Mouse (Mus musculus): ENCODE measurements around the gene Ppp2r3a. TPM values are rescaled to one million over a fixed set of nuclear protein-coding genes. Genes with fewer than 3 reads are reported as not detected.

Gene Ppp2r3a
- polyA plus RNA-seq, 1 experiment from 2014 or later = 33.9 TPM

DNA sequence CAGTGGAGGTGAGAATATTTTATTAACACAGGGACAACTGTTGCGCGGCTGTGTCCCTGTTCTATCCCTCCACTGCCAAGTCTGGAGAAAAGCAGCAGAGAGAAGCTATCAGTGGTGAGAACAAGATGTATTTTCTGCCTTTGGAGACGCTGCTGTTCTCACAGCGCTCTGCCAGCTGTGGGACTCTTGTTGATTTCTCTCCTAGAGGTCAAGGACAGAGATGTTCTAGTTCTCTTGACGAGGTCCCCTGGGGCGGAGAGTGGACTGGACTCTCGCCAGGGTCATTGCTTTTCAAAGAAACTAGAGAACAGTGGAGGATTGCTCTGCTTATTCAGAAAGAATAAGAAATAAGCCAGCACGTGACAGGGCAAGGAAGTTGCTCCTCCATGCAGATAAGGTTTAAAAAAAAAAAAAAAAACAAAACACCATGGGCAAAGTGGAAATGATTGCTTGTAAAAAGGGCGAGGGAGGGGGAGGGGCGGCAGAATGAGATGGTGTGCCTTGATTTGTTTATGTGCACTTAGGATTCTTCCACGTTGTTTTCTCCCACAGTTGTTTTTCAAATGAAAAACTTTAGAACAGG is 10.5 kb upstream of the Ppp2r3a start:
- Histone ChIP-seq H3K9ac (no peak overlapping the region), H3K36me3 (replicated peaks; ENCODE audit: control insufficient read depth, insufficient read depth) (no peaks in the 10 kb centered on the region), H3K9me3 (ENCODE audit: control insufficient read depth, low read length) (no peaks in the 10 kb centered on the region), H3K4me1 (replicated peaks; ENCODE audit: control insufficient read depth, insufficient read depth, low read length) (no peaks in the 10 kb centered on the region; the same call in 1 of the 2 replicates), H3K27me3 (ENCODE audit: control insufficient read depth, insufficient read depth, low read length) (no peaks in the 10 kb centered on the region), H3K4me3 (replicated peaks; ENCODE audit: low read length) (no peak overlapping the region), H3K27ac (no peak overlapping the region), H3K4me2 (replicated peaks) (no peak overlapping the region)
- 49% methylated on average over 11 of the region's 11 CpGs for WGBS
- DNase-seq (ENCODE audit: low spot score) (no peak), ATAC-seq (ENCODE audit: low FRiP score) (no peak)

DNA sequence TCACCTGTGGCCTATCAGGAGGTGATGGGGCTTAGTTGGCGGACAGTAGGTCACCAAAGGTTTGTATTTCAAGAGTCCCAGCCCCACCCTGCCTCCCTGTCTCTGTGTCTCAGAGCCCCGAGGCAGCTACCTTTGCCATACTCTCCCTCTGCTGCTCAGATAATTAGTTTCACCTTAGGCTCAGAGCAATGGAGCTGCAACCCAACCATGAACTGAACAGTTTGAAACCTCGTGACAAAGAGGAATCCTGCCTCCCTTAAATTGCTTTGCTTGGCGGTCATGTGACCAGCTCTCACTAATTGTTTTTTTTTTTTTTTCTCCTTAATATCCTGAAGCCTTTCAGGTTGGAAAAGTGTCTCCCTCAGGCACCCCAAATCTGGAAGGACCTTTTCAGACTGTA is 9.8 kb upstream of the Ppp2r3a start:
- no peaks in the 10 kb centered on the region for H3K36me3 ChIP-seq (replicated peaks; ENCODE audit: control insufficient read depth, insufficient read depth)
- H3K4me2 ChIP-seq (replicated peaks) = no peak overlapping the region
- H3K27me3 ChIP-seq (ENCODE audit: control insufficient read depth, insufficient read depth, low read length) = no peaks in the 10 kb centered on the region
- H3K9me3 ChIP-seq (ENCODE audit: control insufficient read depth, low read length) = no peaks in the 10 kb centered on the region
- ATAC-seq (ENCODE audit: low FRiP score) = no peak
- H3K4me1 ChIP-seq (replicated peaks; ENCODE audit: control insufficient read depth, insufficient read depth, low read length) = no peaks in the 10 kb centered on the region; the same call in 1 of the 2 replicates
- H3K27ac ChIP-seq = no peak overlapping the region
- no peak overlapping the region for H3K4me3 ChIP-seq (replicated peaks; ENCODE audit: low read length)
- WGBS = 66% methylated on average over 4 of the region's 4 CpGs
- H3K9ac ChIP-seq = no peak overlapping the region
- no peak for DNase-seq (ENCODE audit: low spot score)

DNA sequence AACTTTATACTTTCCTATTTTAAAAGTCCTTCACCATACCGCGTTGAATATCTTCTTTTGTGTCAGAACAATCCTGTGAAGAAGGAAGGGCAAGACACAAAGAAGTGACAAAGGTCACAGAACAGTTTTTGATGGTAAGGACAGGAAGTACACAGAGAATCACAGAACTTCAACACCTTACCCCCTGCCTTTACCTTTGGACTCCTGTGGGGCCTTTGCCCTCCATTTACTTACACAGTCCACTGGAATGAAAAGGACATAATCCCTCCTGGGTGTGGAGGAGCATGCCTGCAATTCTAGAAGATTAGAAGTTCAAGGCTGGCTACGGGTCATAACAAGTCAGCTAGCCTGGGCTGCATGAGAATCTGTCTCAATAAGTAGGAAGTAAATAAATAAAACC is 1.5 kb upstream of the Ppp2r3a start:
- 66% methylated on average over 3 of the region's 3 CpGs for WGBS
- H3K4me3 ChIP-seq (replicated peaks; ENCODE audit: low read length) = no peak overlapping the region
- no peak for ATAC-seq (ENCODE audit: low FRiP score)

DNA sequence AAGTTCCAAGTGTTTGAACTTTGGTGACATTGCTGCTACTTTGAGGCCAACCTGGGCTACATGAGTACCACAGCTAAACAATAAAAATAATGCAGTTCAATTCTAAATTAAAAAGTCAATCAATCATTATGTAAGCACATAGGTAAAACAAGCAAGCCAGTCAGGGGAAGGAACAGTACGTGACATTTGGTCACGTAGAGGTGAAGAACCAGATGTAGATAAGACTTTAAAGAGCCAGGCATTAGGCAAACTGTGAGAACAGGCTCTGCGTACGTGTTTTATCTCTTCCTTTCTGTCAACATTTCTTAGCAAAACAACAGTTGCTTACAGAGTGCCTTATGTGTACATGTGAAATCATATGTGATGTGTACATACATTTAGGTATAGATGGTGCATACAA is 946 bp upstream of the Ppp2r3a start:
- 84% methylated on average over 4 of the region's 4 CpGs for WGBS
- H3K4me1 ChIP-seq (replicated peaks; ENCODE audit: control insufficient read depth, insufficient read depth, low read length) = peaks cover 22% of the 10 kb centered on the region
- H3K27me3 ChIP-seq (ENCODE audit: control insufficient read depth, insufficient read depth, low read length) = no peaks in the 10 kb centered on the region
- no peak overlapping the region for H3K4me2 ChIP-seq (replicated peaks)
- ATAC-seq (ENCODE audit: low FRiP score) (no peak), DNase-seq (ENCODE audit: low spot score) (no peak)
- H3K9me3 ChIP-seq (ENCODE audit: control insufficient read depth, low read length) = no peaks in the 10 kb centered on the region
- no peak overlapping the region for H3K4me3 ChIP-seq (replicated peaks; ENCODE audit: low read length)
- no peak overlapping the region for H3K9ac ChIP-seq
- no peak overlapping the region for H3K27ac ChIP-seq
- no peaks in the 10 kb centered on the region for H3K36me3 ChIP-seq (replicated peaks; ENCODE audit: control insufficient read depth, insufficient read depth)

More for the DNA sequence above, 1.5 kb upstream of the Ppp2r3a start:
- H3K4me2 ChIP-seq (replicated peaks) = no peak overlapping the region
- no peaks in the 10 kb centered on the region for H3K36me3 ChIP-seq (replicated peaks; ENCODE audit: control insufficient read depth, insufficient read depth)
- H3K9ac ChIP-seq = no peak overlapping the region
- H3K4me1 ChIP-seq (replicated peaks; ENCODE audit: control insufficient read depth, insufficient read depth, low read length) = peaks cover 16% of the 10 kb centered on the region
- H3K27ac ChIP-seq = no peak overlapping the region
- no peaks in the 10 kb centered on the region for H3K27me3 ChIP-seq (ENCODE audit: control insufficient read depth, insufficient read depth, low read length)
- no peaks in the 10 kb centered on the region for H3K9me3 ChIP-seq (ENCODE audit: control insufficient read depth, low read length)
- no peak for DNase-seq (ENCODE audit: low spot score)

DNA sequence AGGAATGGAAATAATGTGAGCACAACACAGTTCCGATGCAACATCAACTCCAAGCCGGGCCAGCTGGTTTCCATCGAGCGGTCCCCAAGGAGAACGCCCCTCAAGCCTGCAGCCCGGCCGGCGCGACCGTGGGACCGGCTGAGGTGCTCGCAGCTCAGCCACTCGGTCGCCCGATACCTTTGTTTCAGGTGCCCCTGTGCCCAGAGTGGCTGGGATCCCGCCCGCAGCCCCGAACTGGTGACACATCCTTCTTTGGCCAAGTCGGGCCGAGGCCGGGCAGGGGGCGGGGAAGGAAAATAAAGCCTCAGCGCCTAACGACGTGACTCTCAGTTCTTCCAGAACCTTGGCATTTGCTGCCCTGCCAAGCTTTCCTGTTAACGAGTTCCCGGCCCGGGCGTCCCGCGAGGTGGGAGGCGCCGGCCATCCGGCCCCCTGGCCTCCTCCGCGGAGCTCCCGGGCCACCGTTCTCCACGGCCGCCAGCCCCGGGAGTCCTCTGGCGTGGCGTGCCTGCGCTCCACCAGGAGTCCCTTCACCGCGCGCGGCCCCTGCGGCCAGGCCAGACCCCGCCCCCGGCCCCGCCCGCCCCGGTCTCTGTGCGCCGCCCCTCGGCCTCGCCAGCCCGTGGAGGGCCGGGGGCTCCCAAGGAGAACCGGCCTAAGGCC is 483 bp downstream of the Ppp2r3a start:
- ATAC-seq (ENCODE audit: low FRiP score) = peak; percentile 93
- Histone ChIP-seq H3K27me3 (ENCODE audit: control insufficient read depth, insufficient read depth, low read length) (no peaks in the 10 kb centered on the region), H3K27ac (peak overlapping the region; percentile 96), H3K4me2 (replicated peaks) (peak overlapping the region; percentile 65), H3K9ac (peak overlapping the region; percentile 93), H3K9me3 (ENCODE audit: control insufficient read depth, low read length) (no peaks in the 10 kb centered on the region), H3K36me3 (replicated peaks; ENCODE audit: control insufficient read depth, insufficient read depth) (no peaks in the 10 kb centered on the region), H3K4me3 (replicated peaks; ENCODE audit: low read length) (peak overlapping the region; percentile 81), H3K4me1 (replicated peaks; ENCODE audit: control insufficient read depth, insufficient read depth, low read length) (peaks cover 22% of the 10 kb centered on the region)
- peak; percentile 70 for DNase-seq (ENCODE audit: low spot score)
- WGBS = under 1% methylated on average over 53 of the region's 61 CpGs

DNA sequence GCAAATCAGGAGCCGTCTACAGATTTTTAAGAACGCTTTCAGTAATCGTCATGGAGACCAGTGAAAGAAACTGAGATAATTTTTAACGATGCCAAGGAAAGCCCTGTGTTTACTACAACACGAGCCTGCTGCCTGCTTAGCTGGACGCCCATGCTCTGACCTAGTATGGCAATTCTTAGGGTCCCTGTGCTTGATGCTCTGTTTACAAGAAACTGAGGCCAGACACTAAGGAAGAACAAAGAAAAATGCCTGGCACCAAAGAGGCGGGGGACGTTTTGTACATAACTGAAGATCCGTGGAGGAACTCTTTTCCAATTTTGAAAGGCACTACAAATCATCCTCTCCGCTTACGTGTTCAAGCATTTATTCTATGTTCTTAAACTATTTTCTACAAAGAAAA is 1.1 kb downstream of the Ppp2r3a start:
- Histone ChIP-seq H3K4me3 (replicated peaks; ENCODE audit: low read length) (peak overlapping the region; percentile 81), H3K4me1 (replicated peaks; ENCODE audit: control insufficient read depth, insufficient read depth, low read length) (peaks cover 22% of the 10 kb centered on the region), H3K36me3 (replicated peaks; ENCODE audit: control insufficient read depth, insufficient read depth) (no peaks in the 10 kb centered on the region), H3K9ac (peak overlapping the region; percentile 93), H3K4me2 (replicated peaks) (peak overlapping the region; percentile 65), H3K27ac (peak overlapping the region; percentile 96), H3K27me3 (ENCODE audit: control insufficient read depth, insufficient read depth, low read length) (no peaks in the 10 kb centered on the region), H3K9me3 (ENCODE audit: control insufficient read depth, low read length) (no peaks in the 10 kb centered on the region)
- 3% methylated on average over 11 of the region's 11 CpGs for WGBS
- ATAC-seq (ENCODE audit: low FRiP score) = no peak
- DNase-seq (ENCODE audit: low spot score) = peak; percentile 55

DNA sequence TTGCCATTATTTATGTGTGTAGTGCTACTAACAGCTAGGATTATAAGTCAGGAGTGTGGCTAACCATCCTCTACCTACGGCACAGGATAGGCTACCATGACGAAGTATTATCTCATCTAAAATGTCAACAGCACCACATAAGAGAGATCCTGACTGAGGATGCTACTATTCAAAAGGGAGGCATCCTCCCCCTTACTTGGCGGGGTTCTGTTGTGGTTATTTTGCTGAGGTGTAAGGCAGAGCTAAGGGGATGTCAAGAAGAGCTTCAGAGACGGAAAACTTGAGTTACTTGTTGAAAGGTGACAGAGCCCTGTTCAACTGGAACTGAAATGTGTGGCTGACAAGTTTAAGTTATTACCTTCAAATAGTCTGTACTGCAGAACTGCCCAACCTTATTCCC is 2.0 kb downstream of the Ppp2r3a start:
- H3K27ac ChIP-seq = no peak overlapping the region

DNA sequence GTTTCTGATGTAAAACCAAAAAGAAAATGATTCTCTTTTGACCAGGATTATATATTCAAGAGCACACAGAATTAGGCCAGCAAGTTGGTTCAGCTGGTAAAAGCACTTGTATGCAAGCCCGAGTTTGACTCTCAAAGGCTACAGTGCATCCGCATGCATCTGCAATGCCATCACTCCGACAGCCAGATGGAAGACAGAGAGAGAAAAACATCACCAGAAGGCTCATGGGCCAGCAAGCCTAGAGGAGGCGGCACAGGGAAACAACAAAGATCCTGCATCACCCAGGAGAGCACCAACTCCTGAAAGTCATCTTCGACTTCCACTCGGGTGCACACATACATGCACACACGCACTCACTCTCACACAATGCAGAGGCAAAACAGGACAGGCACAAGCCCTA is 4.1 kb downstream of the Ppp2r3a start:
- Histone ChIP-seq H3K27me3 (ENCODE audit: control insufficient read depth, insufficient read depth, low read length) (no peaks in the 10 kb centered on the region), H3K27ac (no peak overlapping the region), H3K4me1 (replicated peaks; ENCODE audit: control insufficient read depth, insufficient read depth, low read length) (peaks cover 22% of the 10 kb centered on the region), H3K9ac (no peak overlapping the region; the same call in 1 of the 2 replicates), H3K9me3 (ENCODE audit: control insufficient read depth, low read length) (no peaks in the 10 kb centered on the region), H3K4me2 (replicated peaks) (no peak overlapping the region), H3K4me3 (replicated peaks; ENCODE audit: low read length) (no peak overlapping the region), H3K36me3 (replicated peaks; ENCODE audit: control insufficient read depth, insufficient read depth) (no peaks in the 10 kb centered on the region)
- ATAC-seq (ENCODE audit: low FRiP score) (no peak), DNase-seq (ENCODE audit: low spot score) (no peak)
- 48% methylated on average over 7 of the region's 7 CpGs for WGBS

More for the DNA sequence above, 2.0 kb downstream of the Ppp2r3a start:
- Histone ChIP-seq H3K27me3 (ENCODE audit: control insufficient read depth, insufficient read depth, low read length) (no peaks in the 10 kb centered on the region), H3K4me1 (replicated peaks; ENCODE audit: control insufficient read depth, insufficient read depth, low read length) (peaks cover 22% of the 10 kb centered on the region), H3K4me2 (replicated peaks) (peak overlapping the region; percentile 65), H3K9ac (peak overlapping the region; percentile 93), H3K9me3 (ENCODE audit: control insufficient read depth, low read length) (no peaks in the 10 kb centered on the region), H3K4me3 (replicated peaks; ENCODE audit: low read length) (peak overlapping the region; percentile 81), H3K36me3 (replicated peaks; ENCODE audit: control insufficient read depth, insufficient read depth) (no peaks in the 10 kb centered on the region)
- 64% methylated on average over 4 of the region's 4 CpGs for WGBS
- ATAC-seq (ENCODE audit: low FRiP score) = no peak
- no peak for DNase-seq (ENCODE audit: low spot score)

DNA sequence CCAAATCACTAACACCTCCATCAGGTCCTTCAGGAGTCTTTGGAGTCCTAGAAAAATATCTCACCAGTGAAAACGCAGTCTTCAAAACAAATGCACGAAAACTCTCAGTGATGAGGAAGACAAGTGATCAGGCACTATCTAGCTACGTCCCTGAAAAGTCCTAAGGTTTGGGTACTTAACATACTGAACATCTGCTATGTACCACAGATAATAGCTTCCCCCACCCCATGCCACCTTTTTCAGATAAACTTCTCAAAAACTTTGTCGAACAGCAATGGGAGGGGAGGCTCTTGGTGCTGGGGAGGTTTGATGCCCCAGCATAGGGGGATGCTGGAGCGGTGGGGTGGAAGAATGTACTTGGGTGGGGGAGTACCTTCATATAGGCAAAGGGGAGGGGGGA is 6.1 kb downstream of the Ppp2r3a start:
- no peak overlapping the region for H3K4me2 ChIP-seq (replicated peaks)
- DNase-seq (ENCODE audit: low spot score) (no peak), ATAC-seq (ENCODE audit: low FRiP score) (no peak)
- H3K27ac ChIP-seq = no peak overlapping the region
- no peaks in the 10 kb centered on the region for H3K9me3 ChIP-seq (ENCODE audit: control insufficient read depth, low read length)
- no peak overlapping the region for H3K4me3 ChIP-seq (replicated peaks; ENCODE audit: low read length)
- H3K27me3 ChIP-seq (ENCODE audit: control insufficient read depth, insufficient read depth, low read length) = no peaks in the 10 kb centered on the region
- peaks cover 22% of the 10 kb centered on the region for H3K4me1 ChIP-seq (replicated peaks; ENCODE audit: control insufficient read depth, insufficient read depth, low read length)
- no peak overlapping the region for H3K9ac ChIP-seq
- H3K36me3 ChIP-seq (replicated peaks; ENCODE audit: control insufficient read depth, insufficient read depth) = no peaks in the 10 kb centered on the region
- WGBS = 92% methylated on average over 5 of the region's 5 CpGs

All from hindbrain, embryonic 14.5 days (tissue).